Mouse (Mus musculus): Measurements from ENCODE around the gene Dnase1.
A peak's percentile ranks its signal among the peaks of the same experiment; 100 is the strongest.
"Not testable (repeated sequence)": the region's sequence is repeated elsewhere in the genome, so short reads cannot be mapped to it uniquely, and the experiment has no call there.

Gene Dnase1

DNA sequence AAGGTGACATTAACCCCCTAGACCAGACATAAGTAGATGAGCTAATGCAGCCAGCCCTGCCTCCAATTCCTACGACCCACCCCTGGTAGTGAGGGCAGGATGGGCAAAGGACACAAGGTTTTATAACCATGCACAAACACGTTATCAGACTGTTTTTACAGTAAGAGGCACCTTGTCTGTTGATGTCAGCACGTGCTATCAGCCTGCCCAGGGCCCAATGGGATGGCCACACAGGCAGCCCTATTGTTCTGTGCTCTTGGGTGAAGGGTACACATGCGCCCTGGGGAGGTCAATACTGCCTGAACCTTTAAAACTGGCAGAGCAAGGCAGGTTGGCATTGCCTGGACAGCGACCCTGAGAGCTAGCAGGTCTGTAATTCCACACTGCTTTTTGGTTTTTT, at the start of gene Dnase1:
Dnase1 (plus strand) TSS at position 136 of the 400 bp plus-strand sequence.
- DNase-seq: no peak

- DNase-seq: no peak
Measured at GRCm38 (mm10) chr16:3988410-3988809, 48.3 kb upstream of the Dnase1 start.

DNA sequence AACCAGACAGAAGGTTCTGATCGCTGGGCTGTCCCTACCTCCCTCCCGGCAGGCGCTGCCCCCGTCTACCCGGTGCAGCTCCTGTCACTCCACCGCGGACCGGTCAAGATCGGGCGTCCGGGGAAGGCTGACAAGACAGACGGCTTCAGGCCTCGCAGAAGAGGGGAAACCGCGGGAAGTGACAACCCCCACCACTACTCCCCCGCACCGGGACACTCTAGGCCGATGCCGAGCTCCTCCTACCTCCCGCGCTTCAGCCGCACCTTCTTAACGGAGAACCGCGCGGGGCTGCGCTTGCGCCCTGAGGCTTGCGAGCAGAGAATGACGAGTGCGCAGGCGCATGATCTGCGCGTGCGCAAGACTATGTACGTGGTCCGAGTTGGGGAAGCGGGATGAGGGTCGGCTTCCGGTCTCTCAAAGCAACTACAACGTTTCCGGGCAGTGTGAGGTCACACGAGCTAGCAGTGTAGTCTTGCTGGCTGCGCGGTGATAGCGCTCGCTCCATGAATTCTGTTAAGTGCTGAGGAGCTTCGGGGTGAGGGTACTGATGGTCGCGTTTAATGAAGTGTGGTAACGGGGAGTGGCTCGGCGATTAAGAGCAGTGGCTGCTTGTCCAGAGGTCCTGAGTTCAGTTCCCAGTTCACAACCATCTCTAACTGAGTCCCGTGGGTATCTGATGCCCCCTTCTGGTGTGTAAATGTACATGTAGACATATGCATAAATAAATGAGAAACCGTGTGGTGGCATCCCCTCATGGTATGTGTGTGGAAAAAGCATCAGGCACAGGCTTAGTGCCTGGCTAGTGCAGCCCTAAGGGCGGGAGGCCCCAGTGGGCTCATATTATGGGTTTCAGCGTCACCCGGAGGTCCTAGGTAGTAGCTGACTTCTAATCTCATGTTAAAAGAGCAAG, 33.0 kb upstream of the Dnase1 start, which contains the start of gene Slx4:
Slx4 (minus strand) TSS at position 282 of the 910 bp plus-strand sequence.
- DNase-seq: peak; percentile 96

- DNase-seq: no peak
Measured at GRCm38 (mm10) chr16:4012882-4013570, 23.7 kb upstream of the Dnase1 start.

- no peak for DNase-seq
Measured at GRCm38 (mm10) chr16:4014040-4014668, 22.6 kb upstream of the Dnase1 start.

DNA sequence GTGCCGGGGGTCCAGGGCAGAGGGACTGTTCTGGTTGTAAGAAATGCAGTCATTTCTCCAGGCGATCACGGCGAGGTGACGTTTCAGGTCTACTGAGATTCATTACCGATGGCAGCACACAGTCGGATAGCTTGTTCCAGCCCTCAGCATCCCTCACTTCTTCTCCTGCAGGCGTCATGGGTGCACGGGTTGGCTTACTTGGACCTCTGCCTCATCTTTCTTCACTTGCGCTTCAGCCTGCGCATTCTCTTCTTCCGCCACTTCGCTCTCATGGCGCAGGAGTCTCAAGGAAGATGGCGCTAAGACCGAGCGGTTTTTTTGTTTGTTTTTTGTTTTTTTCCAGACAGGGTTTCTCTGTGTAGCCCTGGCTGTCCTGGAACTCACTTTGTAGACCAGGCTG, 20.0 kb upstream of the Dnase1 start:
- DNase-seq: not testable (repeated sequence)

- not testable (repeated sequence) for DNase-seq
Measured at GRCm38 (mm10) chr16:4017466-4017865, 19.3 kb upstream of the Dnase1 start.

GRCm38 (mm10) chr16:4021241-4021640, 15.5 kb upstream of the Dnase1 start:
- no peak for DNase-seq

GRCm38 (mm10) chr16:4022719-4023118, 14.0 kb upstream of the Dnase1 start:
- no peak for DNase-seq

- DNase-seq: no peak
Measured at GRCm38 (mm10) chr16:4026672-4027071, 10.1 kb upstream of the Dnase1 start.

- DNase-seq: no peak
Measured at GRCm38 (mm10) chr16:4027211-4027610, 9.5 kb upstream of the Dnase1 start.

DNA sequence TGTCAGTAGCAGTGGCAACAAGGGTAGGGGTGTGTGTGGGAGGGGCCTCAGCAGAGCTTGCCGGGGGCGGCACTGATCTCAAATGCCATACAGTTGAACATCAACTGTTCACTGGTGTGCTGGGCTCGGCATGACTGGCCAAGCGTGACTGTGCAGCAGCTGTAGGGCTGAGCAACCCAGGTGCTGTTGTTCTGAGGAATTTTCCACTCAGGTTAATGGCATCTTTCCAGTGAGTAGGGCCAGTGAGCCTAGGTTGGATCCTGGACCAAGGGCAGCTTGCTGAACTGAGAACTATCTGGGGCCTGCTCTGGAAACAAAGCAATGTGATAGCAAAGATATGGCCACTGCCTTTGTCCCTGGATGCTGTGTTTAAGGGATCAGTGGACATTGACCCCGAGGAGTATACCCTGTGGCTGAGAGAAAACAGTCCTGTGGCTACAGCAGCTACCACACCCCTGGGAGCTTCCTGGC, 7.3 kb upstream of the Dnase1 start:
- no peak for DNase-seq

DNA sequence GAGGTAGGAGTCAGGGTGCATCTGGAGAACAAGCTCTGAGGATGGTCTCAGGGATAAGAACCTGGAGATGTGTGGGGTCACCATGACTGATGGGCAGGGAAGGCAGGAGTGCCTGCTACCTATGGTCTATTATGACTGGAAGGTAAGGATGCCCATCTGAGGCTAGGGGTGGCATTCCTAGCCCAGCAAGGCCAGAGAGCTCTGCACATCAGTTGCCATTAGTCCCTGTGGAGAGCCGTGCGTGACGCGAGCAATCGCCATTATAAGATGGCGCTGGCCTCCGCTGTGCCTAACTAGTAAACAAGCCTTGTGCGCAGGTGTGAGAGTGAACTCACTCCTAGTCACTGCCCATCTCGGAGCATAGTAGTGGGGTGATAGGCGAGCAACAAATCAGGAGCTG, 6.2 kb upstream of the Dnase1 start:
- DNase-seq: no peak

GRCm38 (mm10) chr16:4031441-4032274, 5.1 kb upstream of the Dnase1 start:
- DNase-seq: no peak

GRCm38 (mm10) chr16:4032341-4032748, 4.4 kb upstream of the Dnase1 start:
- no peak for DNase-seq

DNA sequence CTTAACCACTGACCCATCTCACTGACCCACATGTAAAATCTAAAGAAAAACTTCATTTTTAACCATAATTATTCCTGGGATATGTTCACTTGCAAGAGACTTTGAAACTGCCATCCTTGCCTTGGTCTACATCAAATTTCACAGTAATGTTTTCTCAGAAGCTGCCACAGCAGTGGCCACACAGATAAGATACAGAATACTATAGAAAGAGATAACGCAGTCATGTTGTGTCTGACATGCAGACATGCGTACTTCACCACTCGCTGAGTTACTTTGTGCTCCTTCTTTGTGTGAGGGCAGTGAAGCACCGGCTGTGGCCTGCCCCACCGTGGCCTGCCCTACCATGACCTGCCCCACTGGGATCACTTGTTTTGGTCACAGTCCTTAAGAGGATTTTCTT, 2.8 kb upstream of the Dnase1 start:
- no peak for DNase-seq

DNA sequence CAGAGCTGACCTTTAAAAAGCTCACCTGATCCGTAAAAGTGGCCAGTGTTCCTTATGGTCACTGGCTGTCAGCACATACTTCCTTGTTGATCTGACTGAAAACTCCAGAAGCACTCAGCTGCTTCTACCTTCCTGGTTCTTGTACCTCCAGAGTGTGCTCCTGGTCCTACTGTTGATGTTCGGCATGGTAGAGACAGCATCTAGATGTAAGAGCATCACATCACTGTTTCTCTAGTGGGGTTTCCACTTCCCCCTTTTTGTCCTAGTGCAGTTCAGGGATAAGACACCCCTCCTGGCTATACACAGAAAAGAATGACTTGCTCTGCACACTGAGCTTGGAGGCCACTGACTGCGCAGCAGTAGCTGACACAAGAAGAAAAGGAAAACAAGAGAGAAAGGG, 2.3 kb upstream of the Dnase1 start:
- DNase-seq: no peak

DNA sequence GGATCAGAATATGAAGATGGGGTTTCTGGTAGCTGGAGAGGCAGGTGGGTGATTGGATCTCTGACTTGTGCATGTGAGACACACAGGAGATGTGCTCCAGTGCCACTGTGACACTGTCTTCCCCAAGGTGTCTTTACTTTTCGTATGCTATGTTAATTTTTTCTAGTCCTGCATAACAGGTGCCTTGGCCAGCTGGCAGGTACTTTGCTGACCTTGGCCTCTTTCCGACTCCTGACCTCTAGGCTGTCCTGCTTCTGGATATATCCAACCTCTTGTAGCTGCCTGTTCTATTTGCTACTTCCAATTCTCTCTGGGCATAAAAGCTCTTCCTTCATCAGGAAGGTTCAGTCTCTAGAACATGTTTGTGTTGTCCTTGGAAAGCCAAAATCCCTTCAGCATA, 1.2 kb upstream of the Dnase1 start:
- DNase-seq: no peak

- DNase-seq: no peak
Measured at GRCm38 (mm10) chr16:4037690-4038089, 948 bp downstream of the Dnase1 start.

GRCm38 (mm10) chr16:4040206-4040605, 3.5 kb downstream of the Dnase1 start:
- DNase-seq: no peak

DNA sequence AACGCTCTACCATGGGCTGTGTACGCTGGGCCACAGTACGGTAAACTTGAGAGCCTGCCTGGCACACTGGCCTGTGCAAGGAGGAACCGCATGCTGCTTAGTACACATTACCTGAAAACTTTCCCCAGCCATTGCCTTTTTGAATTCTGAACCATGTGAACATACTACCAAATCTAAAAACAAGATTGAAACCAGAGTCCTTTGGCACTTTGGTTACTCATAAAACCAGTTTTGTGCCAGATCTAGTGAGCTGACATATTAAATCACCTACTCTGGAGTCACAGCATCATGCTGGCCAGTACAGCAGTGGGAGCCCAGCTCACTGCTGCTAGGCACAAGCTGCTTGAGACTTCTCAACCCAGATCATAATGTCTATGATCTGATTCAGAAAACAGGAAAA, 4.9 kb downstream of the Dnase1 start:
- DNase-seq: no peak

GRCm38 (mm10) chr16:4044093-4044492, 7.4 kb downstream of the Dnase1 start:
- DNase-seq: no peak

DNA sequence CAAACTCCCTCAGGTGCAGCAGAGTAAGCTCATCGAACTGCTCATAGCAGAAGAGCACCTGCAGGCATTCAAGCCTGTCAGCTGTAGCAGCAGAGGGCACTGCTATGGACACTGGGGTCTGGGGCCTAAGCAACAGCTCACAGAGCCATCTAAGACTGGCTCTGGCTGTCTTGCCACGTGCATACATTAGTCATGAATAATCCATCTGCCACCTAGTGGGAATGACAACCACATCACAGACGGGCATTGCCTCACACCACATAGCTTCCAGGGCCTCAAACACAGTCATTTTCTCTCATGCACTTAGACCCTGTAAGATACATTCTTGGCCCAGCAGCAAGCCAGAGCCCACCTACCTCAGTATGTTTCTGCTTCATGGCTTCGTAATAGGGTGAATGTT, 8.8 kb downstream of the Dnase1 start:
- DNase-seq: no peak

Data from lung, postnatal 10 days (tissue).